Mouse (Mus musculus) forebrain, embryonic 10.5 days (tissue): ENCODE results near the gene Lsamp. TPM values are rescaled to one million over a fixed set of nuclear protein-coding genes. Genes with fewer than 3 reads are reported as not detected.

Experiments
- DNase-seq: peaks from one replicate; pipeline ENCODE4 v3.0.0-alpha.2; 2017; ENCODE audit warnings: low spot score; ENCODE audit errors: extremely low spot score
- H3K27ac ChIP-seq: fragments of 300-500 bp; sonication (generic); 2 replicates; pipeline ENCODE4 v1.5.1; 2016; ENCODE audit warnings: mild to moderate bottlenecking
- H3K27me3 ChIP-seq: fragments of 300-500 bp; sonication (generic); 2 replicates; pipeline ENCODE4 v1.6.1; 2016; ENCODE audit warnings: mild to moderate bottlenecking; ENCODE audit not compliant: poor library complexity, severe bottlenecking
- H3K36me3 ChIP-seq: fragments of 300-500 bp; sonication (generic); replicated peaks from 2 replicates; pipeline ENCODE4 v1.6.1; 2016; ENCODE audit warnings: mild to moderate bottlenecking, moderate library complexity
- H3K4me1 ChIP-seq: fragments of 300-500 bp; sonication (generic); 2 replicates; pipeline ENCODE4 v1.6.1; 2016
- H3K4me3 ChIP-seq: fragments of 300-500 bp; sonication (generic); 2 replicates; pipeline ENCODE4 v1.5.1; 2016; ENCODE audit warnings: mild to moderate bottlenecking, moderate library complexity
- H3K9me3 ChIP-seq: fragments of 300-500 bp; sonication (generic); 2 replicates; pipeline ENCODE4 v1.6.1; 2016; ENCODE audit warnings: mild to moderate bottlenecking, moderate library complexity
- WGBS: fragments of 180-500 bp; shearing (Covaris S2); methylation state at CpG from one replicate; pipeline ENCODE4 v1.1.7; 2016; 5-methylcytosine and 5-hydroxymethylcytosine counted together
- polyA plus RNA-seq: library from polyadenylated mRNA; unstranded; fragments of >200 nt; fragmentation: Nextera tagmentation; extraction: Ambion mirVana; gene quantifications from 2 replicates; pipeline ENCODE4 v1.2.1, GENCODE M21; 2016

Gene Lsamp
- polyA plus RNA-seq, 1 experiment from 2014 or later = 13.7 TPM

DNA sequence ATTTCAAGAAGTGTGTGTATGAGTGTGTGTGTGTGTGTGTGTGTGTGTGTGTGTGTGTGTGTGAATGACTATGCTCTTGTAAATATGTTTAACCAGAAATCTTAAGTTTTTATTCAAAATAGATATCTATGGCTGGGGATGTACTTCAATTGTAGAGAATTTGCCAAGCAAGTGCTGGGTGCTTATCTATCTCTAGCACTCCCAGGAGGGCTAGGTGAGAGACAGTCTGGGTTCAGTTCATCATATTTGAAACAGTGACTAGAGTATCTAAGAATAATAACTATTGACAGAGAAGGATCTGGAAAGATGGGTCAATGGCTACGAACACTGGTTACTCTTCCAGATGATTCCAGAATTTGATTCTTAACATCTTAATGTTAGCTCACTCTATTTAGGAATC lies 2128.1 kb downstream of the Lsamp start:
- Histone ChIP-seq H3K9me3 (no peaks in the 10 kb centered on the region), H3K4me3 (no peak overlapping the region), H3K27ac (no peak overlapping the region), H3K27me3 (no peaks in the 10 kb centered on the region), H3K36me3 (no peaks in the 10 kb centered on the region), H3K4me1 (no peaks in the 10 kb centered on the region)
- no peak for DNase-seq
- WGBS = 90% methylated on average over 1 of the region's 1 CpGs

DNA sequence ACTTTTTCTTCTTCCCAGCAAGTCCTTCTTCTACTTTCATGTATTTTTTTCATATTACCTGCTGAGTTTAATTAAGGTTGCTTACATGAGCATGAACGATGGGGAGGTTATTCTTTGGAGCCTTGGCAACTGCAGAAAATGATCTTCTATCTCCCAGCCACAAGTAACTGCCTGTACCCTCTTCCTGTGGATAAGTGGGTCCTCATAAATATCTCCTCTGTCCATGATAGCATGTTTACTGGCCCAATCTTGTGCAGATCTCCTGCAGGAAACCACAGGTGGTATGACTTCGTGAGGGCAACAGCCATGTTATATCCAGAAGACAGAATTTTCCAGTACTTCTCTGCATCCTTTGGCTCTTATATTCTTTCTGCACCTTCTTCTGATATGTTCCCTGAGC lies 2129.1 kb downstream of the Lsamp start:
- Histone ChIP-seq H3K27me3 (no peaks in the 10 kb centered on the region), H3K4me3 (no peak overlapping the region), H3K36me3 (no peaks in the 10 kb centered on the region), H3K4me1 (no peaks in the 10 kb centered on the region), H3K9me3 (no peaks in the 10 kb centered on the region), H3K27ac (no peak overlapping the region)
- WGBS = 91% methylated on average over 2 of the region's 2 CpGs
- no peak for DNase-seq

DNA sequence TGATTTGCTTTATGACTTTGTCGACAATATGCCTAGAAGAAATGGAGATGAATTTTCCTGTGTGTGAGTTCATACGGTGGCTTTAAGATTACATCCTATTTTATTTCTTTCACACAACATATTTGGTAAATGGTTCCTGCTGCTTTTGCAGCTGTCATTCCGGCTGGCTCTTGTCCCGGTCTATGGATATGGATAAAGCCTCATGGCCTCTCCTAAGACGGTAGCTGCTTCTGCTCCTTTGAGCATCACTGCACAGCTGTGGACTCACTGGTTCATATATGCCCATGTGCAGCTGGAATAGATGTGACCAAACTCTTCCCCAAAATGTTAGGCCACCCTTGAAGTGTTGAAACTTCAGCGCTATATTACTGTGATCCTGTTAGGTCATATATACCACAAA lies 2137.6 kb downstream of the Lsamp start:
- no peak for DNase-seq
- Histone ChIP-seq H3K4me1 (no peaks in the 10 kb centered on the region), H3K4me3 (no peak overlapping the region), H3K36me3 (no peaks in the 10 kb centered on the region), H3K27ac (no peak overlapping the region), H3K27me3 (no peaks in the 10 kb centered on the region), H3K9me3 (no peaks in the 10 kb centered on the region)
- WGBS = 96% methylated on average over 6 of the region's 6 CpGs

DNA sequence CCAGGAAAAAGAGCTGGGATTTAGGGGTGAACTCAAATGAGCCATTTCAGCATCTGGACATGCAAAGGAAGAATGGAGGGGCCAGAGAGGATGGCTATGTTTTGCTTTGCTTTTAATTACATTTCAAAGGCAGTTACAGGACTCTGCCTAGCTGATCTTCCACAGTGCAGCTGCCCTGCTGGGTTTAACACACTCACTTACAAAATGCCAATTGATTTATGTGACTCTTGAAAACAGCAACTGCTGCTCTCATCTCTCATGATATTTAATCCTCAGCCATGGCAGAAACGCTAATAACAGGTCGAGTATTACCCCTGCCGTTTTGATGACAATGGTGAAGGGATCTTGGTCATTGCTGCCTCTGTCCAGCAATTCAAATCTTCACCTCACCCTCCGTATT lies 2139.7 kb downstream of the Lsamp start:
- no peaks in the 10 kb centered on the region for H3K27me3 ChIP-seq
- H3K9me3 ChIP-seq = no peaks in the 10 kb centered on the region
- DNase-seq = no peak
- 73% methylated on average over 4 of the region's 4 CpGs for WGBS
- no peaks in the 10 kb centered on the region for H3K36me3 ChIP-seq
- H3K4me3 ChIP-seq = no peak overlapping the region
- H3K27ac ChIP-seq = no peak overlapping the region
- H3K4me1 ChIP-seq = no peaks in the 10 kb centered on the region

DNA sequence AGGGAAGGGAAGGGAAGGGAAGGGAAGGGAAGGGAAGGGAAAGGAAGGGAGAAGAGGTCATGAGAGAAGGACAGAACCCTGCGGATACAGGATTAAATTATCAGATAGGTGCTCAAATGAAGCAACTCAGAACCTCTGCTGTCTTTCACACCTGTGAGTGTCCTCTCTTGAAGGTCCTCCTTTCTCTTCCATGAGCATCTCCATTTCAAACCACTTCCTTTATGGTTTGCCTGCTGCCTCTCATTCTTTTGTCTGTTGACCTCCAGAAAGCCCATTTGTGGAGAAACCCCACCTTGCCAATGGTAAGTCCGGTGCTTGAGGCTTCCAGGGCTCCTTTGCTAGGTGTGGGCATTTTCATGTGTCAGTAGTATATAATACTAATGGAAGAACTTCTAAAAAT lies 2141.9 kb downstream of the Lsamp start:
- H3K9me3 ChIP-seq = no peaks in the 10 kb centered on the region
- no peak for DNase-seq
- no peak overlapping the region for H3K27ac ChIP-seq
- no peaks in the 10 kb centered on the region for H3K4me1 ChIP-seq
- no peaks in the 10 kb centered on the region for H3K27me3 ChIP-seq
- no peaks in the 10 kb centered on the region for H3K36me3 ChIP-seq
- 88% methylated on average over 2 of the region's 2 CpGs for WGBS
- no peak overlapping the region for H3K4me3 ChIP-seq

DNA sequence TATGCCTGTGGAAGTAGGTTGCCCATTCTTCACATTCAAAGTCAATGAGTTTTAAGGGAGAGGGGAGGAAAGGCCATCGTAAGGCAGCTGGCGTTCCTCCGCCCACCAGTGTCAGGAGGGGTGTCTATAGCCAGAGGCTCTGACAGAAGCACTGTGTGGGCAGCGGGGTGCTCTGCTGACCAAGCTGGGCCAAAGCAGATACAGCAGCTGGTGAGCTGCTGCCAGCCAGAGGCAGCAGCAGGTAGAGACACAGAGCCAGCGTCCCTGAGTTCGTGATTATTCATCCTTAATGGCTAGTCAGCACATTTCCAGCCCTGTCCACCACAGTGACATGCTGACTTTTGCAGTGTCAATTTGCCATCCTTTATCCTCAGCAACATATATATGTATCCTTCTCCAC lies 2163.0 kb downstream of the Lsamp start:
- Histone ChIP-seq H3K4me3 (no peak overlapping the region), H3K27me3 (no peaks in the 10 kb centered on the region), H3K36me3 (no peaks in the 10 kb centered on the region), H3K4me1 (peaks cover 12% of the 10 kb centered on the region), H3K27ac (no peak overlapping the region), H3K9me3 (no peaks in the 10 kb centered on the region)
- DNase-seq = no peak
- WGBS = 67% methylated on average over 6 of the region's 6 CpGs

DNA sequence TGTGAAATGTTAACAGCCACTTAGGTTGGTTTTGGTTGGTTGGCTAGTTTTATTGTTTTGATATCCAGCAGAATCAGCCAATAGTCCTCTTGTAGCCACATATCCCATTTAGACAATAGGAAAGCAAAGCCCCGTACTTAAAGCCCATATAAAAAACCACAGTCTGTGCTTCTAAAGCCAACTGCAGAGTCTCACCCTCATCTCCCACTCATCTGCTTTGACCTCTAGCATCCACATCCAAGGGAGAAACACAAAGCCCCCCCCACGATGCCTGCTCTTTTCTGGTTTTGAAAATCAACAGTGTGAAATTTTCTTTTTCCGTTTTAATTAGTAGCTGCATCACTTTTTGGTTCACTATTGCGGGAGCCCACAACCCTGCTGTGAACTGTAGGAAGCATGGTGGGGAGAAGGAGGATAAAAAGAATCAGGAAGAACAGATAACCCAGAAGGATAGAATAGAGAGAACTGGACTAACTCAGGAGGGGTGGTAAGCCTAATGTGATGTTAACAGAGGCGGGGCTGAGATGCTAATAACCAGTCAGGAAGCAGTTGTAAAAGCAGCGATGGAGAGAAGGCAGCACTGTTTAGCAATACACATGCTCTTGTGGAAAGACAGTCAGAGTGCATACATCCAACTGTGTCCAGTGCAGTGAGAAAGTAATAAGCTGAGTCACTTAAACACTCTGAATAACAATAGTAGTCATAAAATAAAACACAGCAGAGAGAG lies 2165.2 kb downstream of the Lsamp start:
- no peak overlapping the region for H3K4me3 ChIP-seq
- no peaks in the 10 kb centered on the region for H3K36me3 ChIP-seq
- H3K27me3 ChIP-seq = no peaks in the 10 kb centered on the region
- H3K4me1 ChIP-seq = peaks cover 17% of the 10 kb centered on the region
- H3K27ac ChIP-seq = no peak overlapping the region
- 31% methylated on average over 6 of the region's 6 CpGs for WGBS
- no peaks in the 10 kb centered on the region for H3K9me3 ChIP-seq
- DNase-seq = no peak

DNA sequence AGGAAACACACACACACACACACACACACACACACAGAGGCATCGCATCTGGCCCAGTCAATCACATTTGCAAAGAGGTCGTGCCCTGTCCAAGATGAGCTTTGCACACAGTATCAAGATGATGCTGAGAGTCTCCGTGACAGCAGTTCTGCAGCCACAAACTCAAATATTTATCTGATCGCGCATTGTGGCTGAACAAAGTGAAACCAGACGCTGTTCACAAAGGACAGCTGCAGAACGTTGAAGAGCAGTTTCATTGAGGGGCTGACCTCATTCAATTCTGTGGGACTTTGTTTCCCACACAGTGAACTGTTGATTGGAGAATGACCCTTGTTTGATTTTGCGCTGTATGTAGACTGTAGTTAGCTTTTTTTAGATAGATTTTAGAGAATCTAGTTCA lies 2168.5 kb downstream of the Lsamp start:
- Histone ChIP-seq H3K36me3 (no peaks in the 10 kb centered on the region), H3K27ac (no peak overlapping the region), H3K9me3 (no peaks in the 10 kb centered on the region), H3K4me1 (peaks cover 12% of the 10 kb centered on the region), H3K4me3 (no peak overlapping the region), H3K27me3 (no peaks in the 10 kb centered on the region)
- peak; percentile 19 for DNase-seq
- 65% methylated on average over 8 of the region's 8 CpGs for WGBS

DNA sequence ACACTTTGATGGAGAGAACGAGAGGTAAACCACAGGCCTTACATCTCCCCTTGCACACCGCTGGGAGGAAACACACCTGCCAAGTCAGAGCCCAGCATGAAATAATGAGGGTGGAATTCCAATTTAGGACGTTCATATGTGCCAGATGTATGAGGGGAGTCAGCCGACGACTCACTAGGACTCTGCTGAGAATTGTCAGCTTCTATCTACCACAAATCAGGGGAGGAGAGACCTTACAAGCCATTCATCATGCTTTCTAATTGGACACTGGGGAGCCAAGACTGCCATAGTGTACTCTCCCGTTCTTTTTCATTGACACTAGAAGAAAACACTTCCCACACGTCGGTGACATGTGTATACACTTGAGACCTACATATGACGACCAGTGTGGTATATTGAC lies 2173.7 kb downstream of the Lsamp start:
- 87% methylated on average over 9 of the region's 9 CpGs for WGBS
- Histone ChIP-seq H3K36me3 (no peaks in the 10 kb centered on the region), H3K4me1 (peaks cover 1% of the 10 kb centered on the region; the same call in 1 of the 2 replicates), H3K4me3 (no peak overlapping the region), H3K9me3 (no peaks in the 10 kb centered on the region), H3K27ac (no peak overlapping the region), H3K27me3 (no peaks in the 10 kb centered on the region)
- no peak for DNase-seq

DNA sequence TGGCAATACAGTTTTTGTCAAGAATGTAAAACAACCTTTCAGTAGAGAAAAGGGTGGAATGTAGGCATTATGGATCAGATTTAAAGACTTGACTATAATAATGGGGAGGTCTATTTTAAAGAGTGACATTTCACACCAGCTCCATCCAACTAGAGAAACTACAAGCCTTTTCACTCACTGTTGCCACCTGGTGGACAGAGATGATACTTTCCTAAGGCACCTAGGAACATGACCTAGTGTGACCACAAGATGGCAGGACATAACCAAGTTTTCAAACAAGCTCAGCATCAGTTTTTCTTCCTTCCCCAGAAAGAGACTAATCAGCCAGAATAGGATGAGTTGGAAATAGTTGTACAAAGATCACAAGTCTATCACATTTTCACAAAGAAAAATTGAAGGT lies 2180.8 kb downstream of the Lsamp start:
- Histone ChIP-seq H3K4me3 (no peak overlapping the region), H3K36me3 (no peaks in the 10 kb centered on the region), H3K4me1 (no peaks in the 10 kb centered on the region), H3K27me3 (no peaks in the 10 kb centered on the region), H3K27ac (no peak overlapping the region), H3K9me3 (no peaks in the 10 kb centered on the region)
- peak; percentile 69 for DNase-seq

DNA sequence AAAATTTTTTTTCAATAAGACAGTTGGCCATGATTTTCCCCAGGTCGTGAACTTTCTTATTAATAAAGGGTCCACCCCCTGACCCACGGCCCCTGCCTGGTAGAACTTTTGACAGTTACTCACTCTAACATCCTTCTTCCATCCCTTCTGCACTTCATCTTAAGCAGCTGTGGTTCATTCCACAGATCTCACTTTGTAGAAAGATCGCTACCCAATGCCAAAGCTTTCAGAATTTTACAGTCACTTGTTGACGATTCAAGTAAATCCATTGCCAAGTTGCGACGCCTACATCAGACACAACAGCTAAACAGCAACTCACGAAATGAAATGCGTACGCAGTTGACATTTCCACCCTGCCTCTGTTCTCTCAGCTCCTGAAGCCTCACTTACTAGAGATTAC lies 2184.1 kb downstream of the Lsamp start:
- Histone ChIP-seq H3K27me3 (no peaks in the 10 kb centered on the region), H3K9me3 (no peaks in the 10 kb centered on the region), H3K4me3 (no peak overlapping the region), H3K27ac (no peak overlapping the region), H3K4me1 (no peaks in the 10 kb centered on the region), H3K36me3 (no peaks in the 10 kb centered on the region)
- DNase-seq = no peak
- WGBS = 93% methylated on average over 9 of the region's 9 CpGs

DNA sequence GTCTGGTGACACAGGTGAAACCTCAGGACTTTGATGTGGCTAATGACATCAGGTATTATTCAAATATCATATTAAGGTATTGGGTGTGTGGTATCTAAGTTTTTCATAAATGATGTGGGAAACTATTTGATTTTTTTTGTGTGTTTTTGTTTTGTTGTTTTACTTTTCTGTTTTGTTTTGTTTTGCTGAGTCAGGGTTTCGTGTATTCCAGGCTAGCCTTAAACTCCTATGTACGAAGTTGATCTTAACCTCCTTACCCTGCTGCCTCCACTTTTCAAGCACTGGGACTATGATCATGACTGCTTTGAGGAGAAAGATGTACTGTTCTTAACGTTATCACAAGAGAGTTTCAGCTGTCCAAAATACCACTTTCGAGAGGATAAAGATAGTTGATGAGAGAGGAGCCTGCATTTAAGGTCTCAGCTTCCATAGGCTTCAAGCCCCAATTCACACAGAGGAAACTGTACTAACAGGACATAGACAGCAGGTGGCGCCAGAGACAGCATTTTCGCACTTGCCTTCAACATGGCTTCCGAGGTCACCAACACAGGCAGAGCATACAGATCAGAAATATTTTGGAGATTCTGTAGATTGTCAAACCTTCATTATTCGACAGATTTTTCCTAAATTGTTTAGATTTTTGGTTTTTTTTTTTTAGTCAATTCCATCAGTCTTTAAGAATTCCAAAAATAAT lies 2185.4 kb downstream of the Lsamp start:
- H3K4me3 ChIP-seq = no peak overlapping the region
- H3K4me1 ChIP-seq = no peaks in the 10 kb centered on the region
- H3K9me3 ChIP-seq = no peaks in the 10 kb centered on the region
- WGBS = 27% methylated on average over 8 of the region's 8 CpGs
- H3K36me3 ChIP-seq = no peaks in the 10 kb centered on the region
- peak; percentile 74 for DNase-seq
- no peak overlapping the region for H3K27ac ChIP-seq
- H3K27me3 ChIP-seq = no peaks in the 10 kb centered on the region

DNA sequence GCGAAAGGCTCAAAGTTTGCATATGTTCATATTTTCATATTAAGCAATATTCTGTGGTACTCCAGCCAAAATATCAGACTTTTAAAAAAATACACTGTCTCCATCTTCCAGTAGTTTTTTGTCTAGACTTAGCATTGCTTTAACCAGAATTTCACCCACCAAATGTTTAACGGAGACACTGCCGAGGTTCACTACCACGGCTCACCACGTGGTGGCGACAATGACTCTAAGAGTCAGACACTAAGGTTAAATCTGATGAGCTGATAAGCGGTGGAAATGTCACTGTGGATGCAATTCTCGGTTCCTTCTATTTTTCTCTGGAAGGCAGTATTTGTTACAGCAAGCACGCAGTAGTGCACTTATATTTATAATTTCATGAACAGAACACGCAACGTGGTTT lies 2188.3 kb downstream of the Lsamp start:
- Histone ChIP-seq H3K4me1 (no peaks in the 10 kb centered on the region), H3K36me3 (no peaks in the 10 kb centered on the region), H3K9me3 (no peaks in the 10 kb centered on the region), H3K27ac (no peak overlapping the region), H3K4me3 (no peak overlapping the region), H3K27me3 (no peaks in the 10 kb centered on the region)
- DNase-seq = peak; percentile 59
- 28% methylated on average over 11 of the region's 11 CpGs for WGBS
